Mouse (Mus musculus): ENCODE measurements around the gene Rab5c. TPM values are rescaled to one million over a fixed set of nuclear protein-coding genes. Genes with fewer than 3 reads are reported as not detected.

The Rab5c gene
- polyA plus RNA-seq, 1 experiment from 2014 or later, result 37.2 TPM

DNA sequence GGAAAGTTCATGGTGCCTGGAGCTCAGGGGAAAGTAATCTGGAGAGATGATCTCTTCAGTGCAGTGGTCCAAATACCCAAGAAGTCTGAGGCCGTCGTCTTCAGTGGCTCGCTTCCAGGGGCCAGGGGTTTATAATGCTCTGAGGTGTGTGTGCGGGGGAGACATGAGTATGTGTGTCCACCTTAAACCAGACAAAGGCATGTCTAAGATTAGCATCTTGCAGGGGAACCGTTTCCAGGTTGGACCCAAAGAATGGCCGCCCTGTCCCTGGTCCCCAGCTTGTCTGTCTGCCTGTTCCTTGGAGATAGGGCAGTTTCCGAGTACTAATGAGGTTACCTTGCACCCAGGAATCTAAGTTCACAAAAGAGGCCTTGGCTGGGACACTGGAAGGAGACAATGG lies 24.8 kb upstream of the Rab5c start, which contains the start of gene Hcrt:
TSS of gene Hcrt (minus strand) at position 101 of the 400 bp plus-strand sequence.
- Histone ChIP-seq H3K36me3 (no peaks in the 10 kb centered on the region), H3K27me3 (ENCODE audit: insufficient read depth, poor library complexity, severe bottlenecking) (peaks cover 51% of the 10 kb centered on the region), H3K27ac (peak within 1 kb of the TSS; percentile 76), H3K9me3 (no peaks in the 10 kb centered on the region), H3K4me1 (replicated peaks) (peaks cover 30% of the 10 kb centered on the region), H3K4me3 (peak within 1 kb of the TSS; percentile 57)
- DNase-seq (ENCODE audit: low spot score), result no peak
- WGBS, result 88% methylated on average over 7 of the region's 7 CpGs

DNA sequence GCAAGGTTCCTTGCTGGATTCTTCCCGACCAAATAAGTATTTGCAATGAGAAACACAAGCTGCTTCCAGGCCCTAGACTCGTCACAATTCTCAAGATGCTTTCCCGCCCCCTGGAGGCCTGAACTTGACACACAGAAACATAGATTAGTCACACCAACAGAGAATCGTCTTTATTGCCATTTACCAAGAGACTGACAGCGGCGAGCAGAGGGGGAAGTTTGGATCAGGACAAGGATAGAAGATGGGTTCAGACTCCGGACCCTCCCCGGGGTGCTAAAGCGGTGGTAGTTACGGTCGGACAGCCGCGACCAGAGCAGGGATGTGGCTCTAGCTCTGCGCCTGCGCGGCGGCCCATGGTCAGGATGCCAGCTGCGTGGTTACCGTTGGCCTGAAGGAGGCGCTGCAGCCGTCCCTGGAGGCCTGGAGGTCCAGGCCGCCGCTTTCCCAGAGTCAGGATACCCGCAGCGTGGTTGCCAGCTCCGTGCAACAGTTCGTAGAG lies 23.6 kb upstream of the Rab5c start:
- peaks cover 30% of the 10 kb centered on the region for H3K4me1 ChIP-seq (replicated peaks)
- peaks cover 60% of the 10 kb centered on the region for H3K27me3 ChIP-seq (ENCODE audit: insufficient read depth, poor library complexity, severe bottlenecking)
- H3K9me3 ChIP-seq, result no peaks in the 10 kb centered on the region
- no peaks in the 10 kb centered on the region for H3K36me3 ChIP-seq
- WGBS, result 1% methylated on average over 27 of the region's 27 CpGs
- peak; percentile 93 for DNase-seq (ENCODE audit: low spot score)
- H3K4me3 ChIP-seq, result peak overlapping the region; percentile 57
- peak overlapping the region; percentile 76 for H3K27ac ChIP-seq

DNA sequence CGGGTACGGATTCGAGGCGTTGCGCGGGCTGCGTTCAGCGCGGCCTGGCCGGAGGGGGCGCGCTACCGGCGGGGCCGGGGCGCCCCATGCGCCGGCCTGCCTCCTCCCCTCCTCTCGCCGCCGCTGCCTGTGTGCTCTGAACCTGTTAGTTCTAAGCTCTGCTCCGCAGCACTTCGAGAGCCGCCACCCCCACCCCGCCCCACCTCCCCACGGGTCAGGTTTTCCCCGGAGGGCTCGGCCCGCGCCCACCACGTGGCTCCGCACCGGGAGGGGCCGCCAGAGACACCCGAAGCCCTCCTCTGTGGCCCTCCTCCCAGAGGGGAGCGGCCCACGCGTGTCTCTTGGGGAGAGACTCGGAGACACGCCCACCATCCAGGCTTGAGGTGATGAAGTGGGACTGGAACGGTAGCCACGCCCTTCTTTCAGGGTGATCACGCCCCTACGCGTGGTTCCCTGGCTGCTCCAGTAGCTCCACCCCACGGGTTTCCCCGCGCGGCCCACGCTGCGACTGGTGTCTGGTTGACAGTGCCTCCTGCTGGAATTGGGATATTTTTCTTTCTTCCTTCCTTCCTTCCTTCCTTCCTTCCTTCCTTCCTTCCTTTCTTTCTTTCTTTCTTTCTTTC lies 21.7 kb upstream of the Rab5c start, which contains the start of gene Kcnh4:
TSS of gene Kcnh4 (minus strand) at position 332 of the 623 bp plus-strand sequence.
- Histone ChIP-seq H3K4me3 (peak within 1 kb of the TSS; percentile 60), H3K9me3 (no peaks in the 10 kb centered on the region), H3K36me3 (no peaks in the 10 kb centered on the region), H3K4me1 (replicated peaks) (peaks cover 30% of the 10 kb centered on the region), H3K27ac (peak within 1 kb of the TSS; percentile 81), H3K27me3 (ENCODE audit: insufficient read depth, poor library complexity, severe bottlenecking) (peaks cover 62% of the 10 kb centered on the region)
- WGBS, result under 1% methylated on average over 51 of the region's 51 CpGs
- peak; percentile 42 for DNase-seq (ENCODE audit: low spot score)

DNA sequence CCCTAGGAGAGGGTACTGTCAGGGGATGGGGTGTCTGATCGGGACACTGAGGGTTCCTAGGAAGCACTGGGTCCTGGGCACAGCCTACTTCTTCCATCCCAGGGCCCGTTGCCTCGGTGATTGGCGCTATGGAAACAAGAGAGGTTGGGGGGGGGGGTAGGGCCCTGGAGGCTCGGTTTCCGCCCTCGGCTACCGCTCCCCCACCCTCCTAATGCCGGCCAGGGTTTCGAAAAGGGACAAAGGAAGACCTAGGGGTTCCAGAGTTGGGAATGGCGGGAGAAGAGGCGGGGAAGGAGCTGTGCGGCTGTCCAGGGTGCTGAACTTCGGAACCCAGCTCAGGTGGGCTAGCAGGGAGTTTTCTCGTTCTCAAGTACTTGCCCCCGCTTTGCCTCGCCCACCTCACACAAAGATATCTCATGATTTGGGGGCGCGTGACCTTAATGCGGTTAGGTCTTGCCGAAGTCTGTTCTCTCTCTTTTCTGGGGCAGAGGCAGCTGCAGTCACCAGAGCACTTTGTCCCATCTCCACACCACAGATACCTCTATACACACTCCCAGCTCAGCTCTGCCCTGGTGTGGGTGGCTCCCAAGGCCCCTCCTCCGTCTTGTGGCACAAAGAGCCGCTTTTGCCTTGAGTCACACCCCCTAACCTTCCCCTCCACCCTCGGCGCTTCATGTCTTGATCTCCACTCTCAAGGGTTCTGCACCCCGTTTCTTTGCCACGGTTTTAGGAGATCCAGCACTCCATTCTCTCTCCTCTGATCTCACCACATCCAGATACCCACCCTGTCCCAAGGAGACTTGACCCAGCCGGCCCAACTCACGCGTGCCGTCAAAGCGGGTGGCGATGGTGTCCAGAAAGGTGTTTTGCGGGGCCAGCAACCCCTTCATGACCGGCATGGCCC lies 20.9 kb upstream of the Rab5c start:
- Histone ChIP-seq H3K27me3 (ENCODE audit: insufficient read depth, poor library complexity, severe bottlenecking) (peaks cover 62% of the 10 kb centered on the region), H3K4me1 (replicated peaks) (peaks cover 30% of the 10 kb centered on the region), H3K36me3 (no peaks in the 10 kb centered on the region), H3K27ac (peak overlapping the region; percentile 81), H3K9me3 (no peaks in the 10 kb centered on the region), H3K4me3 (peak overlapping the region; percentile 60)
- WGBS, result under 1% methylated on average over 35 of the region's 35 CpGs
- peak; percentile 79 for DNase-seq (ENCODE audit: low spot score)

DNA sequence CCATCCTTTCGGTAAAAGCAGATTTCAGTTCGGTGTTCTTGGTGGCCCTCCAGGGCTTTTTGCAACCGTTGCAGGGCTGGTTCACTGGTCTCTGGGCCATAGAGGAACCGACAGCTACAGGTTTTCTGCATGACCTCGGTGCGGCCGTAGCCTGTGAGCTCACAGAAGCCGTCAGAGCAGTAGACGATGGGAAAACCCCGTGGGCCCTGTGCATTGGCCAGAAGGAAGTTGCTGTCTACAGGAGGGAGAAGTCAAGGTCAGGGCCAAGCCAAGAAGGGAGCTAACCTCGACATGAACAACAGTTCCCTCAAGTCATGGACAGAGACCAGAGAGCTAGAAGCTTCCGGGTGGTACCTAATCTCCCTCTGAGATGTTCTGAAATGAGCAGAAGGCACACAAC lies 19.6 kb upstream of the Rab5c start:
- H3K27ac ChIP-seq, result no peak overlapping the region
- H3K4me3 ChIP-seq, result no peak overlapping the region
- peaks cover 30% of the 10 kb centered on the region for H3K4me1 ChIP-seq (replicated peaks)
- no peaks in the 10 kb centered on the region for H3K36me3 ChIP-seq
- no peaks in the 10 kb centered on the region for H3K9me3 ChIP-seq
- H3K27me3 ChIP-seq (ENCODE audit: insufficient read depth, poor library complexity, severe bottlenecking), result peaks cover 53% of the 10 kb centered on the region
- WGBS, result 89% methylated on average over 12 of the region's 12 CpGs
- DNase-seq (ENCODE audit: low spot score), result no peak

DNA sequence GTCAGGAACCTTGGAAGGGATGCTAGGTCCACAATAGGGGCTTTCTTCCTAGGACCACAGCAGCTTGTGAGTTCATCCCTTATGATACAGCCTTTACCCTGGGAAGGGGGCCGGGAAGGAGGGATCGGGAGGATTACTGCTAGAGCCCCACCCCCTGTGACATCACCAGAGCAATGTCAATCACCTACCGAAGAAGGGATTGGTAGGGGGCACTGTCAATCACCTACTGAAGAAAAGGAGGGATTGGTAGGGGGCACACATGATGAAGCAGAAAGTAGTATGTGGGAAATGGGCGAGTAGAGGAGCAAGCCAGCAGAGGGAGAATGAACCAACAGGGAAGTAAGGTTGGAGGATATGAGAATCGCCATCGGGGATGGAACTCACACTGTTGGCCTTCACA lies 18.5 kb upstream of the Rab5c start:
- Histone ChIP-seq H3K27me3 (ENCODE audit: insufficient read depth, poor library complexity, severe bottlenecking) (peaks cover 51% of the 10 kb centered on the region), H3K27ac (no peak overlapping the region), H3K36me3 (no peaks in the 10 kb centered on the region), H3K4me1 (replicated peaks) (peaks cover 28% of the 10 kb centered on the region), H3K4me3 (no peak overlapping the region), H3K9me3 (no peaks in the 10 kb centered on the region)
- DNase-seq (ENCODE audit: low spot score), result no peak
- WGBS, result 63% methylated on average over 6 of the region's 6 CpGs

DNA sequence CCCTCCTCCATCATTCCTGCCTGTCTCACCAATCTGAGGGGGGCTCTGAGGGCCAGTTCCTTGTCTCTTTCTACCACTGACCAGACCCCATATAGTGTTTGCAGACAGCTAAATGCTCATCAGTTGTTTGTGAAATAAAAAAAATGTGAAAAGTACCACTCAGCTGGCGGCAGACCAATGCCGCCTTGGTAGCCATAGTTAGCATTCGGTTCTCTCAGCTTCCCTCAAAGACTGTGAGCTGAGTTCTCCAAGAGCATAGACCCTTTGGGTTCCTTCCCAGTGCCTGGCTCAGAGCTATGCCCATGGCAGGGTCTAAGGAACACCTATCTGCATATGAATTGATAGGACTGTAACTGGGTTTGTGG lies 16.7 kb upstream of the Rab5c start:
- no peak overlapping the region for H3K27ac ChIP-seq
- peaks cover 46% of the 10 kb centered on the region for H3K27me3 ChIP-seq (ENCODE audit: insufficient read depth, poor library complexity, severe bottlenecking)
- H3K4me3 ChIP-seq, result no peak overlapping the region
- H3K9me3 ChIP-seq, result no peaks in the 10 kb centered on the region
- WGBS, result 90% methylated on average over 3 of the region's 3 CpGs
- 0 out of 2 replicates have a peak, but pooled peaks cover 7% of the 10 kb centered on the region for H3K36me3 ChIP-seq
- no peak for DNase-seq (ENCODE audit: low spot score)
- H3K4me1 ChIP-seq (replicated peaks), result peaks cover 18% of the 10 kb centered on the region

DNA sequence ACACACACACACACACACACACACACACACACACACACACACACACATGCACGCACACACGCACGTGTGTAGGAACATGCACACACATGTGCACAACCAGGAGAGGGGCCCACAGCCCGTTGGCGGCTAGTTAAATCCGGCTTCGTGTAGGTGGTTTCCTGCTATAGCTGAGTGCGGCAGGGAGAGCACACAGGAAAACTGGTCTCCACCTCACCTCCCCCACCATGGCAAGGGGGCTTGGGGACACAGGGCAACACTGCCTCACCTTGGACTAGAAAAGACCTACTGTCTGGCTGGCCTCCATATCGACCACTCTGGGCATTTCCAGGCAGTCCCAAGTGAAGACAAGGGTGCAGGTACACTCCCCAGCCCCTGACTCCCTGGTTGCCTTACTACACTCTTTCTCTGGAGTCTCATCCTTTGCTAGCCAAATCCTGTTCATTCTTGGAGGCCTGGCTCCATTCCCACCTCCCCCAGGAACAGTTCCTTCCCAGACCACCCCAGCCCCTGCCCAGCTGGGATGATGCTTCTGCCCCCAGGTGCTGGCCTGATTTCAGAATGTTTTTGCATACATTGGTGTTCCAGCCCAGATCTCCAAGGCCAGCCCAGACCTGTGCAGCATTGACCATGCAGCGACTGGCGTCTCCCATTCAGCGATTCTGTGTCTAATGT lies 16.1 kb upstream of the Rab5c start:
- H3K36me3 ChIP-seq, result 0 out of 2 replicates have a peak, but pooled peaks cover 7% of the 10 kb centered on the region
- peaks cover 13% of the 10 kb centered on the region for H3K4me1 ChIP-seq (replicated peaks)
- H3K9me3 ChIP-seq, result no peaks in the 10 kb centered on the region
- H3K4me3 ChIP-seq, result no peak overlapping the region
- 85% methylated on average over 12 of the region's 12 CpGs for WGBS
- DNase-seq (ENCODE audit: low spot score), result no peak
- peaks cover 46% of the 10 kb centered on the region for H3K27me3 ChIP-seq (ENCODE audit: insufficient read depth, poor library complexity, severe bottlenecking)
- no peak overlapping the region for H3K27ac ChIP-seq

DNA sequence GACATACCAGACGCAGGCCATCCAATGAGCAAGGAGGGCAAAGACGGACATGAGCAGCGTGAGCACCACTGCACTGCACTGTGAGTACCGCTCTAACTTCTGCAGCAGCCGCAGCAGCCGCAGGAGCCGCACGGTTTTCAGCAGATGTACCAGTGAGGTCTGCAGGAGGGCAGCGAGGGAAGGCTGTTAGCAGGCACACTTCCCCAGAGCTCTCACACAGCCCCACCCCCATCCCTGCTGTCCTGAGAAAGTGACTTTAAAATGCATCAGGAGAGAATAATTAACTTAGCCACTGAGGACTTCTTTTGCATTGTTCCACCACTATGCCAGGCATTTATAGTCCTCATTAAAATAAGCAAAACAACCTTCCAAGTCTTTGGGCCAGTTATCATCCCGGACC lies 14.3 kb upstream of the Rab5c start:
- Histone ChIP-seq H3K9me3 (no peaks in the 10 kb centered on the region), H3K4me3 (no peak overlapping the region), H3K4me1 (replicated peaks) (0 out of 2 replicates have a peak, but pooled peaks cover 5% of the 10 kb centered on the region), H3K27ac (no peak overlapping the region), H3K36me3 (0 out of 2 replicates have a peak, but pooled peaks cover 7% of the 10 kb centered on the region), H3K27me3 (ENCODE audit: insufficient read depth, poor library complexity, severe bottlenecking) (peaks cover 40% of the 10 kb centered on the region)
- DNase-seq (ENCODE audit: low spot score), result no peak
- 41% methylated on average over 10 of the region's 10 CpGs for WGBS

DNA sequence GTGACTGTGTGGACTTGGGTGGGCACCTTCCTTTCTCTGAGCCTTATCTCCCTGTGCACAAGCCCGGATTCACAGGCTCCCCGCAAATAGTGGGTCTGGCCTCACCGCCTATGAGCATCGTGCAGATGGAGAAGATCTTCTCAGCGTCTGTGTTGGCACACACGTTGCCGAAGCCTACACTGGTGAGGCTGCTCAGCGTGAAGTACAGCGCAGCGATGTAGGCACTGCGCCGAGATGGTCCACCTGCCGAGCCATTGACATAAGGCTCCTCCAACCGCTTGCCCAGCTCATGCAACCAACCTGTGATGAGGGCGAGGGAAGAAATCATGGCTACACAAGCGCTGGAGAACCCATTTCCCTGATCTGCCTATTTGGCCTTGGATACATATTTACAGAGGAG lies 12.1 kb upstream of the Rab5c start:
- H3K36me3 ChIP-seq, result 0 out of 2 replicates have a peak, but pooled peaks cover 7% of the 10 kb centered on the region
- H3K4me1 ChIP-seq (replicated peaks), result peaks cover 14% of the 10 kb centered on the region; the same call in 1 of the 2 replicates
- no peak overlapping the region for H3K4me3 ChIP-seq
- H3K9me3 ChIP-seq, result no peaks in the 10 kb centered on the region
- DNase-seq (ENCODE audit: low spot score), result no peak
- peaks cover 44% of the 10 kb centered on the region for H3K27me3 ChIP-seq (ENCODE audit: insufficient read depth, poor library complexity, severe bottlenecking)
- H3K27ac ChIP-seq, result no peak overlapping the region
- WGBS, result 90% methylated on average over 16 of the region's 16 CpGs

DNA sequence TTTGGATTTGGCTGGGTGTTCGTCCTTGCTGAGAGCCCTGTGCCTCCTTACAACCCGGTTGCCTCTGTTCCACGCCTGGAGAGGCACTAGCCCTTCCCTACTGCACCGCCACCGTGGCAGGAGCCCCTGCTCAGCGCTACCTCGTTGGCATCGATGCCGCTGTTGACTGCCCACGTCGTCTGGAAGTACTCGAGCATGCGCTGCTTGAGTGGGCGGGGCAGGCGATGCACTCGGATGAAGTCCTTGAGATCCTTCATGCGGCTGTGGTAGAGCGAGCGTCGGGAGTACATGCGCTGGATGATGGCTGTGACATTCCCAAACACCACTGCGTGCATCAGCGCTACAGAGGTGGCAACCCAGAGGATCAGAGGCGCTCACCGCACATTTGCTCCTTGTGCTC lies 11.5 kb upstream of the Rab5c start:
- Histone ChIP-seq H3K4me3 (no peak overlapping the region), H3K27me3 (ENCODE audit: insufficient read depth, poor library complexity, severe bottlenecking) (peaks cover 44% of the 10 kb centered on the region), H3K9me3 (no peaks in the 10 kb centered on the region), H3K4me1 (replicated peaks) (peaks cover 15% of the 10 kb centered on the region; the same call in 1 of the 2 replicates), H3K27ac (no peak overlapping the region), H3K36me3 (0 out of 2 replicates have a peak, but pooled peaks cover 7% of the 10 kb centered on the region)
- 48% methylated on average over 25 of the region's 25 CpGs for WGBS
- DNase-seq (ENCODE audit: low spot score), result no peak

DNA sequence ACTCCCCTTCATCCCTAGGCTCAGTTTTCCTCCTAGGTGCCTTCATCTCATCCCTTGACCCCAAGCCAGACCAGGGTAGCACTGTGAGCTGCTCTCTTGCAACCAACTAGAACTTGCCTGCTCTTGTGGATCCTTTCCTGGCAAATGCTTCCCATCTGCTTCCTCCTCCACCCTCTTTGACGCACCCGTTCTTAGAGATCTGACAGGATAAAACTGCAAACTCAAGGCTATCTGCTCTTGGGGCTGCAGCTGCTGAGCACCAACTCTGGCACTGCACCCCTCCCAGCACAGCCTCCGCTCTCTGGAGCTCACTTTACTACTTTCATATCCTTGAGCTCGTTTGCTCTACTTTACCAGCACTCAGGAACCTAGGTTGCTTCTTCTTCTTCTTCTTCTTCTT lies 10.6 kb upstream of the Rab5c start:
- no peaks in the 10 kb centered on the region for H3K9me3 ChIP-seq
- H3K4me1 ChIP-seq (replicated peaks), result peaks cover 15% of the 10 kb centered on the region; the same call in 1 of the 2 replicates
- H3K27ac ChIP-seq, result no peak overlapping the region
- 90% methylated on average over 4 of the region's 4 CpGs for WGBS
- H3K36me3 ChIP-seq, result 0 out of 2 replicates have a peak, but pooled peaks cover 7% of the 10 kb centered on the region
- peaks cover 44% of the 10 kb centered on the region for H3K27me3 ChIP-seq (ENCODE audit: insufficient read depth, poor library complexity, severe bottlenecking)
- no peak for DNase-seq (ENCODE audit: low spot score)
- no peak overlapping the region for H3K4me3 ChIP-seq
